Mouse (Mus musculus) hindbrain, postnatal 0 days (tissue): ENCODE measurements around the gene Hes6. TPM values are rescaled to one million over a fixed set of nuclear protein-coding genes. Genes with fewer than 3 reads are reported as not detected.

Source experiments
- ATAC-seq: fragments of 200-750 bp; cut with Nextera tagmentation; 2 replicates; pipeline ENCODE4 v1.8.0; 2017; ENCODE audit warnings: mild to moderate bottlenecking, moderate TSS enrichment, moderate library complexity
- DNase-seq: peaks from one replicate; pipeline ENCODE4 v3.0.0-alpha.2; 2015; ENCODE audit warnings: low spot score
- H3K27ac ChIP-seq: fragments of 300-500 bp; sonication (generic); 2 replicates; pipeline ENCODE4 v1.5.1; 2014; ENCODE audit warnings: mild to moderate bottlenecking
- H3K27me3 ChIP-seq: fragments of 300-500 bp; sonication (generic); 2 replicates; pipeline ENCODE4 v1.6.1; 2014; ENCODE audit warnings: low read length, mixed read lengths; ENCODE audit not compliant: insufficient read depth
- H3K36me3 ChIP-seq: fragments of 300-500 bp; sonication (generic); 2 replicates; pipeline ENCODE4 v1.6.1; 2014; ENCODE audit warnings: low read length, mixed read lengths; ENCODE audit not compliant: insufficient read depth
- H3K4me1 ChIP-seq: fragments of 300-500 bp; sonication (generic); 2 replicates; pipeline ENCODE4 v1.6.1; 2014; ENCODE audit warnings: antibody characterized with exemption, low read length, mixed read lengths; ENCODE audit not compliant: insufficient read depth
- H3K4me2 ChIP-seq: fragments of 300-500 bp; sonication (generic); 2 replicates; pipeline ENCODE4 v1.6.1; 2014; ENCODE audit warnings: low read depth, mild to moderate bottlenecking, low read length, moderate library complexity, mixed read lengths
- H3K4me3 ChIP-seq: fragments of 300-500 bp; sonication (generic); 2 replicates; pipeline ENCODE4 v1.5.1; 2014; ENCODE audit warnings: low read length
- H3K9ac ChIP-seq: fragments of 300-500 bp; sonication (generic); replicated peaks from 2 replicates; pipeline ENCODE4 v1.6.1; 2014; ENCODE audit warnings: mild to moderate bottlenecking, low read length, moderate library complexity, mixed read lengths
- H3K9me3 ChIP-seq: fragments of 300-500 bp; sonication (generic); 2 replicates; pipeline ENCODE4 v1.6.1; 2016; ENCODE audit warnings: low read length, mixed read lengths
- CTCF ChIP-seq: IDR thresholded peaks from 2 replicates; pipeline ENCODE4 v1.5.1; 2016; ENCODE audit warnings: antibody characterized with exemption, control low read depth, low read depth
- WGBS: fragments of 180-500 bp; shearing (Covaris S2); extraction: QIAGEN DNeasy Blood & Tissue Kit; methylation state at CpG from one replicate; pipeline ENCODE4 v1.1.7; 2014; 5-methylcytosine and 5-hydroxymethylcytosine counted together
- polyA plus RNA-seq: library from polyadenylated mRNA; unstranded; fragments of >200 nt; fragmentation: Nextera tagmentation; extraction: Ambion mirVana; gene quantifications from 2 replicates; pipeline ENCODE4 v1.2.1, GENCODE M21; 2015
- total RNA-seq: library from RNA; depleted of rRNA; stranded (reverse); fragments of >200 nt; gene quantifications from 2 replicates; pipeline ENCODE4 v1.2.3, GENCODE M21; 2014; rRNA removed

The Hes6 gene
- total RNA-seq = 154 and 160 TPM in 2 replicates
- 129 and 131 TPM in 2 replicates for polyA plus RNA-seq

- no peak for TF ChIP-seq CTCF
- Histone ChIP-seq H3K27me3 (no peaks in the 10 kb centered on the region), H3K9me3 (no peaks in the 10 kb centered on the region), H3K9ac (peak within 1 kb of the TSS; percentile 83), H3K4me3 (peak within 1 kb of the TSS; percentile 65), H3K27ac (peak within 1 kb of the TSS; percentile 91), H3K36me3 (peaks cover 20% of the 10 kb centered on the region; the same call in 1 of the 2 replicates), H3K4me1 (peaks cover 9% of the 10 kb centered on the region; the same call in 1 of the 2 replicates), H3K4me2 (peak within 1 kb of the TSS; percentile 96)
- peak; percentile 92 for DNase-seq
- WGBS = 1% methylated on average over 39 of the region's 39 CpGs
- ATAC-seq = peak; percentile 75
These were observed at the start of gene Hes6 for GRCm38 (mm10) chr1:91413898-91414594. Gene Hes6, minus strand, starts transcription at chr1:91414038.

DNA sequence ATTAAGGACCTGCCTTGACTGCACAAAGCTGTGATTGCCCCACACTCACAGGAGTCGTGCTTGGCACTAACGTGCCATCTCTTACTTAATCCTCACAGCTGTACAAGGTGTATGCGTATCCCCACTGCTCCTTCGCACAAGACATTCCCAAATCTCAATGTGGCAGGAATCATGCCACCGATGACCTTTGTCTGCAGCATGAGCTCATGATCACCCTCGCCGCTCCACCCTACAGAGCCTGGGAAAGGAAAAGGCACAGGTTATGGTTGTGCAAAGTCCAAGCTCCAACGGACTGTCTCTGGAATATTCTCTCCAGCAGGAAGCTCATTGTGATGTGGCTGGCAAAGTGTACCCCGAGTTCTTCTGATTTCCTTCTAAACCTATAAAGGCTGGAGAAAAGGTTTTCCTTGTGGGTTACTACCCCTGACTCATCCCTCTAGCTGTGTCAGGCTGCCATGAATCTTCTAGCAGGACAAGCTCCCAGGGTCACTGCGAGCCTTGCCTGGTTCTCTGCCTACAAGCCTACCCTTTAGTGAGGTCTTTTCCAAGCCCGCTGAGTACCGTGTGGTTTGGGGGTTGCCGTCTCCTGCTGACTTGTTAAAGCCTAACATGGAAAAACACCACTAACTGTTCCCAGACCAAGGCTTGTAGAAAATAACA, 49.6 kb upstream of the Hes6 start:
- ATAC-seq = no peak
- 87% methylated on average over 13 of the region's 13 CpGs for WGBS

DNA sequence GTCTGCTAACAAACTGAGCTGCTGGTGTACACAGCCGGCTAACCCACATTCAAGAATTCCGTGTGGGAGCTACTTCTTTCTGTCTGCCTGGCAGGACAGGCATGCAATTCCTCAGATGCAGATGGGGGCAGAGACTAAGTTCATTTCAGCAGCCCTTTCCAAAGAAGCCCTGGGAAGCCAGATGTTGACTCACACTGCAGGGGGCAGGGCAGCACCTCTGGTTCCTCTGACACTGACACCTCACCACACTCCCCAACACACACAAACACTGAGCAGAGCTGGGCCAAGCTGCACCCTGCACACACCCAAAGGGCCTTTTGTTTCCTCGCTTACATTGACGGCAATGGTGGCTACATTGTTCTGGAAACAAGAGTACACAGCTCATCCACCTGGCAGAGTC, 46.7 kb upstream of the Hes6 start:
- no peak overlapping the region for H3K4me2 ChIP-seq
- H3K27me3 ChIP-seq = no peaks in the 10 kb centered on the region
- DNase-seq = no peak
- TF ChIP-seq CTCF = no peak
- no peak overlapping the region for H3K9ac ChIP-seq
- H3K27ac ChIP-seq = no peak overlapping the region
- H3K36me3 ChIP-seq = no peaks in the 10 kb centered on the region
- no peak for ATAC-seq
- no peak overlapping the region for H3K4me3 ChIP-seq
- H3K4me1 ChIP-seq = peaks cover 11% of the 10 kb centered on the region
- no peaks in the 10 kb centered on the region for H3K9me3 ChIP-seq
- 38% methylated on average over 4 of the region's 4 CpGs for WGBS

More for the DNA sequence above, 49.6 kb upstream of the Hes6 start:
- Histone ChIP-seq H3K27me3 (no peaks in the 10 kb centered on the region), H3K27ac (no peak overlapping the region), H3K36me3 (no peaks in the 10 kb centered on the region), H3K9me3 (no peaks in the 10 kb centered on the region), H3K4me2 (no peak overlapping the region), H3K9ac (no peak overlapping the region), H3K4me1 (no peaks in the 10 kb centered on the region), H3K4me3 (no peak overlapping the region)
- DNase-seq = no peak
- no peak for TF ChIP-seq CTCF

- no peaks in the 10 kb centered on the region for H3K27me3 ChIP-seq
- H3K9ac ChIP-seq = peak overlapping the region; percentile 57
- H3K4me3 ChIP-seq = peak overlapping the region; percentile 86
- no peaks in the 10 kb centered on the region for H3K36me3 ChIP-seq
- 36% methylated on average over 7 of the region's 7 CpGs for WGBS
- H3K27ac ChIP-seq = peak overlapping the region; percentile 94
- ATAC-seq = no peak
- peaks cover 11% of the 10 kb centered on the region for H3K4me1 ChIP-seq
- H3K9me3 ChIP-seq = no peaks in the 10 kb centered on the region
- DNase-seq = no peak
- TF ChIP-seq CTCF = no peak
- peak overlapping the region; percentile 90 for H3K4me2 ChIP-seq
These were observed 46.2 kb upstream of the Hes6 start for GRCm38 (mm10) chr1:91460069-91460468.

DNA sequence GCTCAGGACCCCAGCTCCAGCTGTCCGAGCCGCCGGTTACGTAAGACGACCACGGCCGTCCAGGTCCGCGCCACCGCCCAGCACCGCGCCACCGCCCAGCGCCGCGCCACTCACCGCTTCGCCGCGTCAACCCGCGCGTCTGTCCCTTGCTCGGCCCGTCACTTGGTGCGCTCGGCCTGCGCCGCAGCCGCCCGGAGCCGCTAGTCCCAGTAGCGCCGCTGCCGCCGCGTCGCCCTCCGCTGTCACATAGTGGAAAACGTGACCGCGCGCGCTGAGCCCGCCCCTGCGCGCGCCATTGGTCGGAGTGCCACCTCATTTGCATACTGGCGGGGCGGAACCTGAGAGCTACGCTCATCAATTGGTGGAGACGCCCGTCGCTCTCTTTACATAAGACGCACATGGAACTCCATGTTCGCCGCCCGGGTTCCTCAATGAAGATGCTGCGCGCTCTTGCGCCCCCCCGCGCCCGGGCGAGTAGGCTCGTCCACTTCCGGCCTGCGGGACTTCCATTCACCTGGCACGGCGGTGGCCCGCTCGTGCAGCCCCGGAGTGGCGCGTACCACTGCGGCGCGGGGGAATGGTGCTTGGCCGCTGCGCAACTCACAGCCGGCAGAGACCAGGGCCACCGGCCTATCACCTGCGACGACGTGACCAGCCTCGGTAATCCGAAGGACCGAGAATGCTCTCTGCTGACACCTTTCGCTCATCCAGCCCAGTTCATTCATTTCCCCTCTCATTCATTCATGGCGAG, 45.4 kb upstream of the Hes6 start, which contains the start of gene Per2:
TSS of gene Per2 (minus strand) at position 266 of the 751 bp plus-strand sequence.
- H3K27ac ChIP-seq = peak within 1 kb of the TSS; percentile 94
- ATAC-seq = peak; percentile 97
- peaks cover 11% of the 10 kb centered on the region for H3K4me1 ChIP-seq
- peak; percentile 57 for TF ChIP-seq CTCF
- peak within 1 kb of the TSS; percentile 90 for H3K4me2 ChIP-seq
- peak; percentile 100 for DNase-seq
- H3K9me3 ChIP-seq = no peaks in the 10 kb centered on the region
- no peaks in the 10 kb centered on the region for H3K27me3 ChIP-seq
- no peaks in the 10 kb centered on the region for H3K36me3 ChIP-seq
- WGBS = under 1% methylated on average over 86 of the region's 91 CpGs
- H3K4me3 ChIP-seq = peak within 1 kb of the TSS; percentile 86
- peak within 1 kb of the TSS; percentile 88 for H3K9ac ChIP-seq

DNA sequence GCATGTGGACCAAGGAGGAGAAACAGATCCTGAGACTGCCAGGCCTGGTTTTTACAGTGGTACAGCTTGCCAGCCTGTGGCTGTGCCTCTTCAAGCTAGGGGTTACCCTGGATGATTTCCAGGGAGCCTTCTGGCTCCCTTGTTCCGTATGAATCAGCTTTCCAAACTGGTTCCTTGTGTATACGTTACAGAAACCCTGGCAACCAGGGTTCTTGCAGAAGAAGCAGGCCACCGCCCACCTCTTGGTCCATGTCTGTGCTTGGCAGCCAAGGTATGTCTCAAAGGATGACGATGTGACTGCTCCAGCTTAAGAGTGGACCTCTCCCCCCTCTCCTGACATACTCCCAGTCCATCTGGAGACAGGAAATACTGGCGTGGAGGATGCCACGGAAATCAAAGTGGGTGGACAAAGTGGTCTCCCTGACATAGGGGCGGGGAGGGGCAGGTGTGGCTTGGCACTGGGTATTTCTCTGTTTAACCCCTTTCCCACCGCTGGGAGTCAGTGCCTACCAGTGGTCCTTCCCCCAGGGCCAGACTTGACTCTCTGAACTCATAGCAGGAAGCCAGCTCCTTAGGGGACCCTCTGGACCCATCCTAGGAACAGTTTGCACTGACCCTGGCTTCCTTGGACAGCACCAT, 44.5 kb upstream of the Hes6 start:
- H3K9me3 ChIP-seq = no peaks in the 10 kb centered on the region
- peaks cover 11% of the 10 kb centered on the region for H3K4me1 ChIP-seq
- H3K27ac ChIP-seq = peak overlapping the region; percentile 94
- peak; percentile 29 for TF ChIP-seq CTCF
- DNase-seq = peak; percentile 90
- ATAC-seq = peak; percentile 27
- peak overlapping the region; percentile 90 for H3K4me2 ChIP-seq
- H3K27me3 ChIP-seq = no peaks in the 10 kb centered on the region
- peak overlapping the region; percentile 88 for H3K9ac ChIP-seq
- no peaks in the 10 kb centered on the region for H3K36me3 ChIP-seq
- H3K4me3 ChIP-seq = peak overlapping the region; percentile 86
- WGBS = 10% methylated on average over 8 of the region's 8 CpGs
